Mouse (Mus musculus) cerebellum, adult 11-12 months (tissue): ENCODE results near the gene Crtap.
A peak's percentile ranks its signal among the peaks of the same experiment; 100 is the strongest.

Experiments
- DNase-seq: peaks from one replicate; pipeline ENCODE4 v3.0.0; 2022

Crtap gene

GRCm38 (mm10) chr9:114389905-114390748 lies at the start of gene Crtap:
TSS of gene Crtap (minus strand) at chr9:114390675.
- peak; percentile 47 for DNase-seq

DNA sequence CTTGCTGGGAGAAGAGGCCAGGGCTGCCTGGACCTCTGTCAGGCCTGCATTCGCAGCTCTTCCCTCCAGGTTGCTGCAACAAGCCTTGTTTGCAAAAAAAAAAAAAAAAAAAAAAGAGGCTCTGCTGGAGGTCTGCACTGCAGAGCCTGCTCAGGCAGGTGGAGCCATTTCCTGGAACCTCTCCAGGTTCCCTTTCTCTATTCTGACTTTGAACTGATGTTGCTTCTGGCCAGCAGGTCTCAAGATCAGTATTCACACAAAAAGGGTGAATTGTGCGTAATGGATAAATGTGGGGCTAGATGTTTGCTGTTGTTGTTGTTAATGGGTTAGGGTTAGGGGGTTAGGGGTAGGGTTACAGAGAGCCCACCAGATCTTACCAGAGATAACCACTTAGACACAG lies 45.2 kb upstream of the Crtap start:
- no peak for DNase-seq

DNA sequence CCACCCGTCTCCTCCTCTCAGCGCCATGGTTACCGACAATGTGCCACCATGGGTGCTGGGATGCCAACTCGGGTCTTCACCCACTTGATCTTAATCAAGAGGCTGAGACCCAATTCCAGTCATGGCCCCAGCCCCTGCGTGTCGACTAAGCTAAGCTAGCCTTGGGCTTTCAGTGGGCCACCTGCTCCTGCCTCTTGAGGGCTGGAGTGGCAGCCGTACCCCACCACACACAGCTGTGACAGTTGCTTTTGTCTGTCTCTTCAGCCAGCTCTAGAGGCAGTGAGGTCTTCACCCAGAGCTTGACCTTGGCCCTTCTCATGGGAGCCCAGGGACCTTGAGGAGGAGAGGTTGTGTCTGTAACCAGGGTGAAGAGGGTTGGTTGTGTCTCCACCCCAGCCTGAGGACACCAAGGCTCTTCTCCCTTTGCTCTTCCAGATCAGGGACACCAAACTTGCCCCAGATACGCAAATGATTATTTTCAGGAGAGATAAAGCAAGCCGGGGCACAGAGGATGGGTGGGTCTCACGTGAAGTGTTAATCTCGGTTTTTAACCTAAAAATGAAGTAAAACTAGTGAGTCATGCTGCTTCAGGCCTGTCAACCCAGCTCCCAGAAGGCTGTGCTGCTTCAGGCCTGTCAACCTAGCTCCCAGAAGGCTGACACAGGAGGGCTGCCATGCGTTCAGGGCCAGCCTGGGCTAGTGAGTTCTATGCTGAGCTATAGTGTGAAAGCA lies 37.8 kb upstream of the Crtap start:
- DNase-seq: no peak

DNA sequence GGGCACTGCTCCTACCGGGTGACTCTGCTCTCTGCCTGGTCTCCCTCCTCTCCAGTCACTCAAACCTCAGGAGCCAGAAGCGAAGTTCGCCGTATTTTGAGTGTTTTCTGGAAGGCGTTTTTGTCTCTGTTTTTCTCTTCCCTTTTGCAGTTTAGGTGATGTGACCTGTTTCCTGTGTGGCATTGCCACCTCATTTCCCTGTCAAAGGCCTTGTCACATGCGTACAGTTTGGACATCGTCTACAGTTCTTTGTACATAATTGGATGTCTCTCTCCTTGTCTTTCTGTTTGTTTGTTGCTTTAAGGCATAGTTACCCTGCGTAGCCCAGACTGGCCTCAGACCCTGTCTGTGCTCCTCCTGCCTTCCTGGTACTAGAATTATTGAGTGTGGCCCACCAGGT lies 37.0 kb upstream of the Crtap start:
- DNase-seq: no peak

- no peak for DNase-seq
Measured at GRCm38 (mm10) chr9:114426201-114426600, 35.7 kb upstream of the Crtap start.

DNA sequence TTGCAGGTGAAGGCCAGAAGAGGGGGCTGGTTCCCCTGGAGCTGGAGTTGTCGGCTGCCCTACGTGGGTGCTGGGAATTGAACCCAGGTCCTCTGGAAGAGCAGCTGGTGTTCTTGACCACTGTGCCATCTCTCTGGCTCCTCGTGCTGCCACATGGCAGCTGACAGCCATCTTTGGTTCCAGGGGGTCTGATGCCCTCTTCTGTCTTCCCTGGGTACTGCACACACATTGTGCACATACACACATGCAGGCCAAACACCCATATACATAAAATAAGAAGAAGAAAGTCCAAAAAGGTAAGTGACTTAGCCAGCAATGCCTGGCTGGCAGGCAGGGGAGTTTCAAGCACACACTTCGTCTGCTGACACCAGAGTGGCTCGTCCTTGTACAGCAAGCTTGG lies 35.1 kb upstream of the Crtap start:
- no peak for DNase-seq

- no peak for DNase-seq
Measured at GRCm38 (mm10) chr9:114421797-114422196, 31.3 kb upstream of the Crtap start.

- no peak for DNase-seq
Measured at GRCm38 (mm10) chr9:114421045-114421444, 30.6 kb upstream of the Crtap start.

DNA sequence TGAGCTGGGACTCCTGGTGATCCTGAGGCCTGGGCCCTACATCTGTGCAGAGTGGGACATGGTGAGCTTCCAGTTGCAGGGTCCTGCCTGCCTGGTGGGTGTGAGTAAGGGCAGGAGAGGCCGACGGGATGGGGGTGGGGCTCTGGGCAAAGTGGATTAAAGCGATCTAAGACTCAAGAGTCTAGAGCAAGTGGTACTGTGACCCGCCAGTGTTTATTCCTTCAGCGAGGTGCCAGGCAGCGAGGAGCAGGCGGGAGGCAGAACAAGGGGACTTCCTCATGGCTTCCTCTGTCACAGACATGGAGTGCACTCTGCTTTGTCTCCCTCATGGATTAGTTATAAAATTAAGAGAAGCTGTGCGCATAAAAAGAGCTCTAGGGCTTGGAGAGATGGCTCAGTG lies 30.0 kb upstream of the Crtap start:
- no peak for DNase-seq

- no peak for DNase-seq
Measured at GRCm38 (mm10) chr9:114418187-114418586, 27.7 kb upstream of the Crtap start.

DNA sequence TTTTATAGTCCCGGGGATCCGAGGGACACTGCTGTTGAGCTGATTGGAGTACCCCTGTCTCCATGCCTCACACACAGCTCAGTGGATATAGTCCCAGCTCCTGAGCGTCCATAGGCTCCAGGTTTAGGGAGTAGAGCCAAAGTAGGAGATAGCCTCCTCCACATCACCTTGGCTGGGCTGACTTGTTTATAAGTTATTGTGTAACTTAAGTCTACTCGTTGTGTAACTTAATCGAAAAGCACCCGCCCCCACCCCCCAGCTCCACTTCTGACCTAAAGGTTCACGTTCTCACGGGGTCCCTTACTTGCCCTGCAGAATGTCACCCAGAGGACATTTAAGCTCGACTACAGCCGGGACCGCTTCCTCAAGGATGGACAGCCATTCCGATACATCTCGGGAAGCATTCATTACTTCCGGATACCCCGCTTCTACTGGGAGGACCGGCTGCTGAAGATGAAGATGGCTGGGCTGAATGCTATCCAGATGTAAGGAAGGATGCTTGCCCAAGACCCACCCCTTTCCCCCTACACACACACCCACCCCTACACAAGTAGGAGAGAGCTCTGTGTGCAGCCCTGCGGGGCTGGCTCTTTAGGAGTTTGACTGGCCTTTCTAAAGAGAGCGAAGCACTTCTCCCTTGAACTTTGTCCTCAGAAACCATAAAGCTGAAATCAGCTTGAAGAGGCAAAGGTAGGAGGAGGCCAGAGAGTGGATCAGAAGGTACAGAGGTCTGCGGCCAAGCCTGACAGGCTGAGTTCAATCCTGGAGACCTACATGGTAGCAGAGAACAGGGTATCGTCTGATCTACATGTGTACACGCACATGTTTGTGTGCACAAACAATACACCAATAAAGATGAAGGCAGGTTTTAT lies 26.4 kb upstream of the Crtap start:
- no peak for DNase-seq

GRCm38 (mm10) chr9:114415701-114416100 lies 25.2 kb upstream of the Crtap start:
- peak; percentile 23 for DNase-seq

GRCm38 (mm10) chr9:114413866-114414265 lies 23.4 kb upstream of the Crtap start:
- no peak for DNase-seq

DNA sequence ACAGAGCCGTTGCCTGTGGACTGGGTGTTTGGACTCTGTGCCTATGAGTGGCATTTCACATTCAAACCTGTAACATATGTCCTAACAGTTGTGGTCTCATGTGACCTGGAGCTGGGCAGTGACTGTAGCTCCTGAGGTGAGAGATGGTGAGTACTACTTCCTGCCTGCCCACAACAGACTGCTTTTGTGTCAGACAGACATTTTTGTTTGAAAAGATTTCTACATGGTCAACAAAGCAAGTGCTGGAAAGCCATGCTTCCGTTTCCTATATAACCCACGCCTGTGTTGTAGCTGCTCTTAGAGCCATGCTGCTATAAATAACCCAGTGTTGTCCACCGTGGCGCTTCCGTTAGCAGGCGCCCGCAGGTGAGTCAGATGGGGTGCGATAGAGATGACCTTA lies 21.9 kb upstream of the Crtap start:
- no peak for DNase-seq

GRCm38 (mm10) chr9:114411295-114411694 lies 20.8 kb upstream of the Crtap start:
- DNase-seq: no peak

GRCm38 (mm10) chr9:114410313-114410862 lies 19.9 kb upstream of the Crtap start:
- no peak for DNase-seq

DNA sequence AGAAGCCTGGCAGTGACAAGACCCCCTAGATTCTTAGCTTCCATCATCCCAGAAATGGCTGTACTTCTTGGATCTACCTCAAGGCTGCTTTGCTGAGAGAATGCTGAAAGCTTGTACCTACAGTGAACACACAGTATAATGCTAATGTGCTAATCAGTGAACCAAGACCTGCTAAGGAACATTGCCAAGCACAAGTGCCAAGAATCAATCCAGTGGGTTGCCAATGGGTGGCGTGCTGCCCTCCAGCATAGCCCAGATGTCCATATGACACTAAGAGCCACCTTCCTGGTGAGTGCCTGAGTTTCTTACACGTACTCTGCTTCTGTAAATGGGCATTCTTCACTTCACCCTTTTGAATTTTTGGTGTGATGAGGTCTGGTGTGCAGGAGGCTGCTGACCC lies 17.2 kb upstream of the Crtap start:
- DNase-seq: no peak

GRCm38 (mm10) chr9:114401685-114402080 lies 11.2 kb upstream of the Crtap start:
- peak; percentile 34 for DNase-seq

- DNase-seq: peak; percentile 70
Measured at GRCm38 (mm10) chr9:114400949-114401684, 10.6 kb upstream of the Crtap start, which contains the start of the genes Glb1 and Tmppe. TSS of gene Glb1 (plus strand) at chr9:114401076. TSS of gene Tmppe (plus strand) at chr9:114401105.

GRCm38 (mm10) chr9:114400588-114400948 lies 10.1 kb upstream of the Crtap start:
- DNase-seq: no peak

DNA sequence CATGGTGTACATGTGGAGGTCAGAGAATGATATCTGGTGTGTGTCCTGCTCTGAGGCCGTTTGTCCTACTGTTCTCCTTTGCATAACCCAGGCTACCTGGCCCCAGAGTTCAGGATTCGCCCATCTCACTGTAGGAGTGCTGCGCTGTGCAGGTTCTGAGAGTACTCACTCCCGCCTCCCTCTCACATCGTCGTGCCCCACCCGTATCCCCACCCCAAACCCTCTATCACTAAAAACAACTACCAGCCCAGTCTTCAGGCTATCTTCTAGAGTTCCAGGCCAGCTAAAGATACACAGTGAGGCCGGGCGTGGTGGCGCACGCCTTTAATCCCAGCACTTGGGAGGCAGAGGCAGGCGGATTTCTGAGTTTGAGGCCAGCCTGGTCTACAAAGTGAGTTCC lies 9.2 kb upstream of the Crtap start:
- DNase-seq: no peak

DNA sequence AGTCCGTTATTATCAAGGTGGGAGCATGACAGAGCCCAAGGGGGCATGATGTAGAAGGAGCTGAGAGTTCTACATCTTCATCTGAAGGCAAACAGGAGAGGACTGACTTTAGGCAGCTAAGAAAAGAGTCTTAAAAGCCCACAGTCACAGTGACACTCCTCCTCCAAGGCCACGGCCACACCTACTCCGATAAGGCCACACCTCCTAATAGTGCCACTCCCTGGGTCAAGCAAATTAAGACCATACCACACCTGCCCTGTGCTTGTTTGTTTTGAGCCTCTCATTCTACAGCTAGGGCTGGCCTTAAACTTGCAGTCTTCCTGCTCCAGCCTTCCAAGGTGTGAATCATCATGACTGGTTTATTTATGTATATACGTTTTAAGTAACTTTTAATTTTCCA lies 4.8 kb upstream of the Crtap start:
- DNase-seq: no peak
